Comparison of ENCODE assay signal across 9 mouse cellular contexts in the genomic region with DNA sequence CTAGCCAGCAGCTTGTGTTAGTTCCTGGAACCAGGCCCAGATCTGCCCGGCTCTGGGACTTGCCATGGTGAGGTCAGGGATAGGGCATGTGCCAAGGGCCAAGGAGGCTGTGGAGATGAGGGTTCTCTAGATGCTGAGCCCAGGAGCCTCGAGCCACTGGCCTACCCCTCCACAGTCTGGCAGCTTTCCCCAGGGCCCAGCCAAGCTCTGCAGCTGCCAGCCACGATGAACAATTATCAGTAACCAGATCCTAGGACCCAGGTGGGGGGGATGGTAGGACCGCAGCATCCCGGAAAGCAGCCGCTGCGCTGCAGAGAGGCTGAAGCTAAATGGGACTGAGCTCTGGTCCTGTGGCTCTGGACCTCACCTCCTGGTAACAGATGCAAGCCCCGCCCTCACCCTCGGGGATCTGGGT. TPM values are rescaled to one million over a fixed set of nuclear protein-coding genes. Genes with fewer than 3 reads are reported as not detected.
DNase-seq lines count a peak whose midpoint lies in the region; ATAC-seq and TF ChIP-seq lines count a peak whose summit lies in the region.
"Had no signal": no experiment of that assay in that cellular context is flagged by ENCODE, and none has a peak within 500 bp of the region (broad histone marks: within the 10 kb centered on the region; RNA-seq: fewer than 3 reads in every experiment).

No protein-coding gene starts in this region.

- H3K4me3 ChIP-seq in lung, adult 2 months (replicated peaks; ENCODE audit: extremely low read depth, low read depth, low read length) = no peak overlapping the region
- H3K4me3 ChIP-seq in forebrain, embryonic 16.5 days (replicated peaks; ENCODE audit: low read length) = no peak overlapping the region
- H3K4me3 ChIP-seq in kidney, embryonic 16.5 days (ENCODE audit: low read length) = no peak overlapping the region

- ATAC-seq in forebrain, embryonic 16.5 days = peak; percentile 67
- peak; percentile 58; the same call in 1 of the 2 replicates for ATAC-seq in kidney, embryonic 16.5 days (ENCODE audit: low FRiP score, low TSS enrichment)
- no peak for ATAC-seq in megakaryocyte, adult 5-6 weeks (ENCODE audit: poor library complexity, severe bottlenecking)

- peak; percentile 52 to 80 for DNase-seq in adrenal gland, adult (ENCODE audit: inconsistent age in 2 of 2, low spot score in 1 of 2)
- DNase-seq in adrenal gland, postnatal 4 days (ENCODE audit: low spot score in 2 of 2) = no peak
- peak; percentile 30 for DNase-seq in lung, postnatal 10 days
- no peak for DNase-seq in lung, adult 2 months
- DNase-seq in retina, embryonic 14.5 days (ENCODE audit: low spot score) = peak; percentile 42

- H3K27me3 ChIP-seq in forebrain, embryonic 16.5 days (replicated peaks; ENCODE audit: control insufficient read depth, insufficient read depth, low read length) = peaks cover 13% of the 10 kb centered on the region
- H3K27me3 ChIP-seq in kidney, embryonic 16.5 days (ENCODE audit: insufficient read depth, low read length) = peaks cover 10% of the 10 kb centered on the region; the same call in 1 of the 2 replicates

- TF ChIP-seq POLR2A in lung, adult 2 months (IDR thresholded peaks at IDR 0.05; ENCODE audit: borderline replicate concordance, extremely low read depth, low read depth, low read length) = no peak

- H3K9ac ChIP-seq in forebrain, embryonic 16.5 days (replicated peaks; ENCODE audit: low read depth, low read length) = no peak overlapping the region
- no peak overlapping the region for H3K9ac ChIP-seq in kidney, embryonic 16.5 days (replicated peaks; ENCODE audit: low read length)

- no peak overlapping the region for H3K27ac ChIP-seq in forebrain, embryonic 16.5 days (ENCODE audit: low read length)
- no peak overlapping the region for H3K27ac ChIP-seq in kidney, embryonic 16.5 days (ENCODE audit: low read length)

- no peak overlapping the region for H3K4me2 ChIP-seq in forebrain, embryonic 16.5 days (ENCODE audit: low read length)
- H3K4me2 ChIP-seq in kidney, embryonic 16.5 days (replicated peaks; ENCODE audit: low read depth, low read length) = no peak overlapping the region

- 36% methylated on average over 9 of the region's 9 CpGs for WGBS in lung, adult 2 months
- WGBS in forebrain, embryonic 16.5 days = 4% methylated on average over 9 of the region's 9 CpGs
- 24% methylated on average over 9 of the region's 9 CpGs for WGBS in kidney, embryonic 16.5 days

- H3K9me3 ChIP-seq in forebrain, embryonic 16.5 days (ENCODE audit: control insufficient read depth, low read length) = no peaks in the 10 kb centered on the region
- no peaks in the 10 kb centered on the region for H3K9me3 ChIP-seq in kidney, embryonic 16.5 days (ENCODE audit: low read length)

- TF ChIP-seq CTCF in lung, adult 2 months (IDR thresholded peaks at IDR 0.05; ENCODE audit: insufficient read depth, low read length) = no peak

- H3K36me3 ChIP-seq in forebrain, embryonic 16.5 days (ENCODE audit: control insufficient read depth, insufficient read depth) = no peaks in the 10 kb centered on the region
- peaks cover 19% of the 10 kb centered on the region for H3K36me3 ChIP-seq in kidney, embryonic 16.5 days (ENCODE audit: insufficient read depth, low read length)

- no peaks in the 10 kb centered on the region for H3K4me1 ChIP-seq in lung, adult 2 months (ENCODE audit: control insufficient read depth, insufficient read depth, low read length)
- H3K4me1 ChIP-seq in forebrain, embryonic 16.5 days (replicated peaks; ENCODE audit: control insufficient read depth, insufficient read depth, low read length) = peaks cover 17% of the 10 kb centered on the region
- peaks cover 19% of the 10 kb centered on the region for H3K4me1 ChIP-seq in kidney, embryonic 16.5 days (ENCODE audit: insufficient read depth, low read length)

RNA-seq across cellular contexts. Expression of a gene that starts 15.9 kb away (rescaled TPM):
- 1 to 10 TPM; 2.9 to 9.8 TPM for total RNA-seq in adrenal gland, postnatal 4 days (2021)
- polyA plus RNA-seq in lung, adult 2 months (2012; rRNA removed) = 10.8 and 214 TPM in 2 replicates
- 0.39 TPM in 1 of 2 replicates, not detected in the other for polyA plus RNA-seq in forebrain, embryonic 16.5 days (2015; fragmentation: Nextera tagmentation; extraction: Ambion mirVana)
- 1.5 and 3.6 TPM in 2 replicates for polyA plus RNA-seq in kidney, embryonic 16.5 days (2015; fragmentation: Nextera tagmentation; extraction: Ambion mirVana)
- not detected in 2 replicates for total RNA-seq in megakaryocyte, adult 5-6 weeks (2015)
- total RNA-seq in megakaryocyte, adult 5-6 weeks (2017) = not detected in 2 replicates
- total RNA-seq: neutrophil, adult 5-6 weeks had no signal

RNA-seq across cellular contexts. Expression of a gene that starts 21.2 kb away (rescaled TPM):
- total RNA-seq in adrenal gland, postnatal 4 days (2021) = 10 to 100 TPM; 18.0 to 37.9 TPM
- polyA plus RNA-seq in lung, adult 2 months (2012; rRNA removed) = 13.8 and 14.0 TPM in 2 replicates
- polyA plus RNA-seq in forebrain, embryonic 16.5 days (2015; fragmentation: Nextera tagmentation; extraction: Ambion mirVana) = 6.4 and 8.4 TPM in 2 replicates
- polyA plus RNA-seq in kidney, embryonic 16.5 days (2015; fragmentation: Nextera tagmentation; extraction: Ambion mirVana) = 98.8 and 108 TPM in 2 replicates
- total RNA-seq in megakaryocyte, adult 5-6 weeks (2015) = not detected in 2 replicates
- total RNA-seq in megakaryocyte, adult 5-6 weeks (2017) = 0.77 TPM in 1 of 2 replicates, not detected in the other
- total RNA-seq: neutrophil, adult 5-6 weeks had no signal

Comparison
In these comparisons a context has a peak if more than half of its experiments do, and no peak if none do; other contexts are left out.
1. DNase-seq: peak in adrenal gland, adult (2 of 2), lung, postnatal 10 days (single experiment) and retina, embryonic 14.5 days (single experiment); none in adrenal gland, postnatal 4 days (0 of 2) and lung, adult 2 months (single experiment).